Mouse (Mus musculus) macrophage (primary cell): ENCODE data around the gene 2010109A12Rik. TPM values are rescaled to one million over a fixed set of nuclear protein-coding genes. Genes with fewer than 3 reads are reported as not detected.

Experiments
- H3K27ac ChIP-seq: fragments of 350-480 bp; formaldehyde crosslinking; 2 replicates; pipeline ENCODE4 v1.9.0; 2021
- H3K36me3 ChIP-seq: fragments of 350-480 bp; formaldehyde crosslinking; 2 replicates; pipeline ENCODE4 v1.9.0; 2021; ENCODE audit errors: inconsistent target
- H3K4me3 ChIP-seq: fragments of 350-480 bp; formaldehyde crosslinking; 2 replicates; pipeline ENCODE4 v1.9.0; 2021; ENCODE audit errors: inconsistent target
- H3K79me2 ChIP-seq: fragments of 350-480 bp; formaldehyde crosslinking; 2 replicates; pipeline ENCODE4 v1.9.0; 2021; ENCODE audit errors: inconsistent target
- WGBS: methylation state at CpG from one replicate; pipeline ENCODE4 v1.1.7; 2026; ENCODE audit warnings: inconsistent platforms; ENCODE audit not compliant: missing documents; 5-methylcytosine and 5-hydroxymethylcytosine counted together
- polyA plus RNA-seq: library from polyadenylated mRNA; stranded (reverse); fragments of 250-400 nt; gene quantifications from 3 replicates; pipeline ENCODE4 v1.2.4, GENCODE M21; 2018; ENCODE audit warnings: inconsistent platforms

Gene 2010109A12Rik
- polyA plus RNA-seq, 1 experiment from 2014 or later = not detected

DNA sequence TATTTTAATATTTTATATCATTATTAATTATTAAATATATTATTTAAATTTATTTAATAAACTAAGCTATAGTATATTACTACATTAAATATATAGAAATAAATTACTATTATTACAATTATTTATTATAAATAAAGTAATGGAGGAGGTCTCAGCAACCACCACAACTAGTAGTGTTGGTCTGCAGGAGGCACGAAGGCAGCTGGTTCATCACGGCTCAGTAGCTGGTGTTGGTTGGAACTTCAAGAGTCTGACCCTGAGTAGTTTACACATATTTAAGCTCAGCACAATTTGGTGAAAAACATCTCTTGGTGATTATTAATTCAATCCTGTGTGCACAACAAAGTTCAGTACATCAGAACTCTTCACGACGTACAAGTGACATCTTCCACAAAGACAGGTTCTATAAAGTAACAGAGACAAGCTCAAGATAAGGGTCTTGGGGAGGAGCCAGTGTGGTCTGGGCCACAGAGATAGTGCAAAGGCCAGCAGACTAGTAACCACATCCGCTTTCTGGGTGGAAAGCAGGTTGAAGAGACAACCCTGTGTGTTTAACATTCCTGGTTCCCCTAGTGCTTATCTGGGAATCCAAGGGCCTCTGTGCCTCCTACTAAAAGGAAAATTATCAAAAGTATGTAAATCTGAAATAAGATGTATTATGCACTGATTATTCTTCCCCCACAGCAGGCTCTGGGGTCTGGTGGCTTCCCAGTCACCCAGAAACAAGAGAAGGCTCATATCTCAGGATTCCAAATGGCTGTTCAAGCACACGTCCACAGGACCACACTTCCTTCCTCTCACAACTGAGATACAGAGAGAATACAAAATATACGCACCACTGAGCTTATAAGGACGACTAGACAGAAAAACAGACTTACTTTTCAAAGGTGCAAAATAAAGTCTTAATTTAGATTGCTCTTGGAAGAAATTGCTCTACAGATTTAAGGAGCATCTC is 33.5 kb downstream of the 2010109A12Rik start:
- H3K4me3 ChIP-seq = no peak overlapping the region
- WGBS = 20% methylated on average over 8 of the region's 8 CpGs
- no peaks in the 10 kb centered on the region for H3K79me2 ChIP-seq
- H3K27ac ChIP-seq = no peak overlapping the region
- no peaks in the 10 kb centered on the region for H3K36me3 ChIP-seq

DNA sequence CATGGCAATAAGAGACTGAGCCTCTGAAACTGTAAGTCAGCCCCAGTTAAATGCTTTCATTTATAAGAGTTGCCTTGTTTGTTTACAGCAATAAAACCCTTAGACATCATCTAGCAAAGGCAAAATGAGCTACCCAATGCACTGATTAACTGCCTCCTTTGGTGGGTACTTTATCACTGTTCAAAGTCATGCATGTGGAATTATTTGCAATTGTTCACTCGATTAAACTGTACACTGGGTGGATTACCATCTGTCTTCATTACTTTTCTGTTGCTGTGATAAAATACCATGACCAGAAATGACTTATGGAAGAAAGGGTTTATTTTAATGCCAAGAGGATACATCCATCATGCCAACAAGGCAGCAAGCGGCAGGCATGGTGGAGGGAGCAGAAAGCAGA is 39.0 kb downstream of the 2010109A12Rik start:
- no peak overlapping the region for H3K4me3 ChIP-seq
- WGBS = 47% methylated on average over 2 of the region's 2 CpGs

DNA sequence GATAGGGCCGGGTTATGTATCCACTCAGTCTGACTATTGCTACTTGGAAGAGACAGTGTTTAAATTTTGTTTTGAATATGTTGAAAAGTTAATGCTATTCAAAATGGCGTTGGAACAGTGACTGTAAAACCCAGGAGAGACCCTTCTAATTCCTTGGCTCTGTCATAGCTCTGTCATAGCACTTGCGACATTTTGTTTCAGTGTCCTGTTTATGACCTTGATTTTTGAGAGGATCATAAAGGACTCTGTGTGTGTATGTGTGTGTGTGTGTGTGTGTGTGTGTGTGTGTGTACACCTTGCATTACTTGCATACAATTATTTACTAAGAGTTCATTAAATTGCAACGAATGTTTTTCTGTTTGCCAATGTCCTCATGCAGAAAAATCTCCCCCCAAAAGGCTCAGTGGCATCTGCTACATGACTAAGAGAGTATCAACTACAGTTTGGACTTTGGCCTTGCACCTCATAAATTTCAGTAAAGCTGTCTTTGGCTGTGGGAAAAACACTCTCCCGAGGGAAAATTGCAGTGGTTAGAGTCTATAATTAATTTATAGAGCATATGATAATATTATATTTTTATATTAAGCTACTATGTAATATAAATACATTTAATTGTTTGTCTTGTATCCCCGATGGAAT is 43.7 kb downstream of the 2010109A12Rik start:
- Histone ChIP-seq H3K27ac (no peak overlapping the region), H3K36me3 (no peaks in the 10 kb centered on the region)
- WGBS = 87% methylated on average over 6 of the region's 6 CpGs

More for the DNA sequence above, 39.0 kb downstream of the 2010109A12Rik start:
- Histone ChIP-seq H3K27ac (no peak overlapping the region), H3K36me3 (no peaks in the 10 kb centered on the region), H3K79me2 (no peaks in the 10 kb centered on the region)

DNA sequence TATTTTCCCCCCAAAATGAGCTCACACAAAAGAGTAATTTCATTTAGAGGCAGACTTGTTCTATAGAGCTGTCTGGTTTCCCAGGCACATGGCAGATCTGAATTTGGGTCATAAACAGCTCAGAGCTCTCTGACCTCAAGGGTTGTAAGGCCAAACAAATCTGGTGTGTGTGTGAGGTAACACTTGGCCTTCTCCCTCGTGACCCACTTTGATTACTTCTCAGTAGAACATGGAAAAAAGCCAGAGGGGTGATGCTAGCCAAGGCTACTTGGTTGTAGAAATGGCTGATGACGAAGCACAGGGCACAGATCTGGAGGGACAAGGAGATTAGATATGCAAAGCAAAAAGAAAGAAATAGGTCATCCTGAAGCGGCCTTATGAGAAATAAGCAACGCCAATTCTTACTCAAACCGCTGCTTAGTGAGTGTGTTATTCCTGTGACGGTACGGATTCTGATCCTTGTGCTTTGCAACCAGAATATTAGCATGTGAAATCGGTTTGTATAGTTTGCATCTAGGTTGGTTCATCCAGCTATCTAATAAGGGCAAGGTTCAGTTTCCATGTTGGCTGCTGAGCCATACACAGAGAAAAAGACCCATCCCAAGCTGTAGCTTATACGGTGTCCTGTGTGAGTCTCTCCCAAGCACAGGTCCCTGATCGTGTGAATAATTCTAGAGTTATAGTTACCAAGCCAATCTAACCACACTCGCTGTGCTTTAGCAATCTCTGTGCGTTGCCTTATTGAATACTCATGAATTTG is 44.9 kb downstream of the 2010109A12Rik start:
- H3K79me2 ChIP-seq = no peaks in the 10 kb centered on the region
- no peak overlapping the region for H3K27ac ChIP-seq
- WGBS = 93% methylated on average over 12 of the region's 12 CpGs
- no peak overlapping the region for H3K4me3 ChIP-seq
- H3K36me3 ChIP-seq = no peaks in the 10 kb centered on the region

More for the DNA sequence above, 43.7 kb downstream of the 2010109A12Rik start:
- Histone ChIP-seq H3K4me3 (no peak overlapping the region), H3K79me2 (no peaks in the 10 kb centered on the region)

DNA sequence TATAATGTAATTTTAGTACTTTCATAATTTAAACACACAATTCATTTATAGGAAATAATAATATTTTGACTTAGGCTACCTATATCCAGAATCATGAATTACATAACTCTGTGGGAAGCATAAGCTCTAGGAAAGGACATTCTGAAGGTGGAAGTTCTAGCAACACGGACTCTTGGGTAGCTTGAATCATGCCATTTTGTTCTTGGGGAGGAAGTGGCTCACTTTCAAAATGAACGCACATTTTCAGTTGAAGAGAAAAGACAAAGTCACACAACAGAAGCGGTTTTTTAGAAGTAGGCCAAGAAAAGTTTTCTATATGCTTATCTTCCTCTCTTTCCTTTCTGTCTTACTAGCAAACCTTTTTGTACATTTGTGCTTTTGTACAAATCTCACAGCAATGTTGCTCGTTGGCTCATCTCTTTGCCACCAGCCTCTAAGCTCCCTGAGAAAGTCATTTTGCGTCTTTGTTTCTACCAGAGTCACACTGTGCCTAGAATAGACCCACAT is 49.5 kb downstream of the 2010109A12Rik start:
- no peak overlapping the region for H3K4me3 ChIP-seq
- H3K79me2 ChIP-seq = no peaks in the 10 kb centered on the region
- WGBS = 79% methylated on average over 5 of the region's 5 CpGs
- H3K27ac ChIP-seq = no peak overlapping the region
- H3K36me3 ChIP-seq = no peaks in the 10 kb centered on the region

DNA sequence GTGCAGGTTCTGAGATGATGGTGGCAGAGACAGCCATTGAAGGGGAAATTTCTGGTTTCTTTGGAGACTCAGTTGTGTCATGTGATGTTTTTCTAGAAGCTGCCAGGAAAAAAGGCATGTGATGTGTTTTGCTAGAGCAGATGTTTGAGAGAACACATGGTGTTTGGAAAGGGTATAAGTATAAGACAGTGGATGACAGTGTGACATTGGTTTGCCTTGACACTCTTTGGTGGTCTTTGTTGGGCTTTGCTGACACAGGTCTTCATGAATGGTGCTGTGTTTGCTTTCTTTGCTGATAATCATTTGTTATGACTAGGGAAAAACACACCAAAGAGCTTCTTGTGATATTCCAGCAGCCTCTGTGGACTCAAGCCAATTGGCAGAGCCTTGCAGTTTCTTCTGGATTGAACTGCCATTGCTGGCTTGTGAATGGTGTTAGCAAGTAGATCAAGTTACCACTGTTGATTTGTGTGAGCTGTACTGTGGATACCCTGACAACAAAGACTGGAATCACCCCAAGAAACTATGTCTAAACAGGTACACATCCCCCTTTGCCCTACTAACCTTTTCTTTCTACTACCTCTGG is 50.6 kb downstream of the 2010109A12Rik start:
- Histone ChIP-seq H3K4me3 (no peak overlapping the region), H3K79me2 (no peaks in the 10 kb centered on the region), H3K36me3 (no peaks in the 10 kb centered on the region), H3K27ac (no peak overlapping the region)

DNA sequence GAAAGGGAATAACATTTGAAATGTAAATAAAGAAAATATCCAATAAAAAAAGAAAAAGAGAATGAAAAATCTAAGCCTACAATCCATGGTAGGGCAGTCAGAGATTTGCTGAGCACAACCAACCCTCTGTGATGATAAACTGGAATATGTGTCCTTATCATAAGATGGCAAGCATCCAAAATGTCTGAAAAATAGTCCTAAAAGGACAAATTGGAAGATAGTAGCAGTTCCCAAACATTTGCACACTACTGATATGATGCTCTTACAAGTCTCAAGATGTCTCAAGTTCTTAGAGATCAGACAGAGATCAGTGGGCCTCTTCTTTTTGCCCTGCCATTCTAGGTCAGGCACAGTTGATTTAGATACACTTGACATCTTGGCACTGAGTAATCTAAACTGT is 53.0 kb downstream of the 2010109A12Rik start:
- Histone ChIP-seq H3K4me3 (no peak overlapping the region), H3K27ac (no peak overlapping the region), H3K79me2 (no peaks in the 10 kb centered on the region), H3K36me3 (no peaks in the 10 kb centered on the region)

DNA sequence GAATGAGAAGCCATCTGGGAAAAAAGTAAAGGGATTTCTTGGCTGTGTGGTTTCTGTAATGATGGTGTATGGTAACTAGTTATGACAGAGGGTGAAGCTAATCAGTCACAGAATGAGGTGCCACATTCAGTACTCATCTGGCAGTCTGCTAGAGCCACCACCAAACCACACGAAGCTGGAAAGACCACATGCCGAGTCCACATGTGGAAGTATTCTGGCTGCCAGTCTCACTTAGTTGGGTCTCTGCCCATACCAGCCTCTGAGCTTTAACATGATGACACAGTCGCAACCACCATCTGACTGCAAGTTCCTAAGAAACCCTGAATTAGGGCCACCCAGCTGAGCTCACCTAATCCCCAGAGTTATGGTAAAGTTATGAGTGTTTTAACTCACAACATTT is 54.7 kb downstream of the 2010109A12Rik start:
- Histone ChIP-seq H3K27ac (no peak overlapping the region), H3K79me2 (no peaks in the 10 kb centered on the region), H3K4me3 (no peak overlapping the region), H3K36me3 (no peaks in the 10 kb centered on the region)
- 47% methylated on average over 3 of the region's 3 CpGs for WGBS

DNA sequence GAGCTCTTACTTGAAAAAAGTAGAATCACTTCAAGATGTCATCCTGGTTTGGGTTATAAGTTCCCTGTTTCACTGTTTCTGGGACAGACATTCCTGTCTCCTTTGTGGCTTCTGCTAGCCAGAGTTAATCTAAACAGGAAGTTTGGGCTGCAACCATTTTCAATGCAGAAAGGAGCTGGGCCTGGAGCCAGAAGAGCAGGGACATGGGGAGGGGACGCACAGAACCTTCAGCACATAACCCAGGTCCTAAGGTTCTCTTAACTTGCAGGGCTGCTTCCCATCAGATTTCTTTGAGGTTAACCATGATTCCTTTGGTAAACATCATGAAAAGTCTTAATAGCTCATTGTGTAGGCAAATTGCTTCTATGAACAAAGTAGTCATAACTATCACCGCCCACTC is 56.4 kb downstream of the 2010109A12Rik start:
- WGBS = 56% methylated on average over 2 of the region's 2 CpGs
- no peaks in the 10 kb centered on the region for H3K36me3 ChIP-seq
- H3K27ac ChIP-seq = no peak overlapping the region
- peaks cover 1% of the 10 kb centered on the region; the same call in 1 of the 2 replicates for H3K79me2 ChIP-seq
- H3K4me3 ChIP-seq = no peak overlapping the region

Other genes with a start within 250 kb of the 2010109A12Rik start
- not detected in 3 replicates for gene Sowahb, start 161.5 kb upstream of the 2010109A12Rik start, polyA plus RNA-seq
- 17.4 to 33.9 TPM (median 33.0 TPM) in 3 replicates for gene Sept11, start 113.1 kb upstream of the 2010109A12Rik start, polyA plus RNA-seq
- 104 to 136 TPM (median 120 TPM) in 3 replicates for gene Ccni, start within 50 bp of the 2010109A12Rik start, polyA plus RNA-seq
- gene Ccng2, start 60.7 kb downstream of the 2010109A12Rik start, polyA plus RNA-seq = 7.1 to 28.6 TPM (median 10.4 TPM) in 3 replicates